Mouse (Mus musculus): Measurements from ENCODE around the gene Abca1. TPM values are rescaled to one million over a fixed set of nuclear protein-coding genes. Genes with fewer than 3 reads are reported as not detected.

Gene Abca1
- polyA plus RNA-seq, 2 experiments: 9.0 to 12.3 TPM

DNA sequence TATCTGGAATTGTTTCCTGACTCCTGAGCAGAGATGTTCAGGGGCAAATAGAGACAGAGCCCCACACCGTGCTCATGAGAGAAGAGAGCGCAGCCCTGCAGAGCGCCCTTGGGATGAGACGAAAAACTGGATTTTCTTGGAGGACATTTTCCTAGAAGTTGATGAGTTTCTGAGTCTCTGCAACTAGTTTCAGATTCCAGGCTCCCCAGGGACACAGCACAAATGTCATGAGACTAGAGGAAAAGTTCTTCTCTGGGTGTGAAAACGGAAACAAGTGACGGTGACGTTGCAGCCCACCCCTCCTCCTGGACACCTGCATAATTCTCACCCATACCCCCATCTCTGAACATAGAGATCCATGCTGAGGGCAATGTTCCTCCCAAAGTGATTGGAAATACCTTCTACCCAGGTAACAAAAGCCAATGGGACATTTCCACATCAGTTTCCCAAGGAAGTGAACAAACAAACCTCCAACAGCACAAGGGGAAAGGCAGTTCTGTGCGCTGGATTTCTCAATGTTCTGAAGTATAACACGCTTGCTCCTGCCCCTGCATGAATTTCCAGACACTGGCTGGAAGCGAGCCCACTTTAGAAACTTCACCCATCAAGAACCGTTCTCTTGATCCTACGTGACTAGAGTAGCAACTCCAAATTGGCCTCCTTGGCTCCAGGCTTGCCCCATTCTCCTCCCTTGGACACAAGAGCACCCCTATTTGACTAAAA lies 13.3 kb downstream of the Abca1 start:
- H3K4me3 ChIP-seq (replicated peaks; ENCODE audit: low read length): no peak overlapping the region

DNA sequence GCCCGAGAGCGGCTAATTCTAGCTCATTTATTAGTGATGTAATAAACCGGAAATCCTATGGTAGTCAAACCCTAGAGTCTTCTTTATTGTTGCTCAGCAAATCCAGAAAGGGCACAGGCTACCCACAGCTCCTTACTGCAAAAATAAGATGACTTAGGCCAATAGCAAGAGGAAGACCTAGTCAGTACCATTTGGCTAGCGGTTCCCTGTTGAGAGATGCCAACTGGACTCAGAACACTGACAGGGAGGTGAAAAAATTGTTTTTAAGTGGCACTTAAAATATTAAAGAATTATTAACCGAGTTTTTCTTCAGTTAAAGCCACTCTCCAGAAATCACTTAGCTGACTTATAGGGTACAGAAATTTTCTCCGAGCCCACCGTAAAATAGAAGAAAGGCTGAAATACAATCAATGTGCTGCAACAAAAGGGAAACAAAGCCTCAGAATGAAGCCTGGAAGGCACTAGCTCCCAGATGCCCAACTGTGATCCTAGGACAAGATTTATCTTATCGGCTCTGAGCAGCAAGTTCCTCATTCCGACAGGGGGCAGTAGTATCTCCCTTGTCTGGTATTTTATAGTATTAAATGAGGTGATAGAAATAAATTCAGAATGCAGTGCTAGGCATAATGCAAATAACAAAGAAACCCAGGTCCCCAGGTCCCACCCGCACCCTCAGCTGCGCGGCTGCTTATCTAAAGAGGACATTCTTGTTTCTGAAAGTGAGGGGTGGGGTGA lies 14.1 kb downstream of the Abca1 start:
- DNase-seq (ENCODE audit: low spot score): no peak
- Histone ChIP-seq H3K9ac (ENCODE audit: low read depth, low read length, severe bottlenecking) (no peak overlapping the region), H3K9me3 (ENCODE audit: control insufficient read depth, low read length) (no peaks in the 10 kb centered on the region), H3K27me3 (ENCODE audit: control insufficient read depth, insufficient read depth, low read length) (no peaks in the 10 kb centered on the region), H3K4me2 (replicated peaks; ENCODE audit: low read depth, low read length, severe bottlenecking) (no peak overlapping the region), H3K4me3 (replicated peaks; ENCODE audit: low read length) (no peak overlapping the region), H3K36me3 (ENCODE audit: control insufficient read depth, insufficient read depth, low read length) (peaks cover 7% of the 10 kb centered on the region; the same call in 1 of the 2 replicates), H3K4me1 (ENCODE audit: control insufficient read depth, insufficient read depth, low read length) (peaks cover 3% of the 10 kb centered on the region; the same call in 1 of the 2 replicates), H3K27ac (replicated peaks; ENCODE audit: low read depth, low read length) (no peak overlapping the region)
- 86% methylated on average over 12 of the region's 12 CpGs for WGBS
- TF ChIP-seq POLR2A (IDR thresholded peaks at IDR 0.05; ENCODE audit: borderline replicate concordance, extremely low read depth, insufficient read depth, insufficient read length): no peak
- ATAC-seq (ENCODE audit: low FRiP score, low read depth): no peak

More for the DNA sequence above, 13.3 kb downstream of the Abca1 start:
- ATAC-seq (ENCODE audit: low FRiP score, low read depth) (no peak), DNase-seq (ENCODE audit: low spot score) (no peak)
- peaks cover 3% of the 10 kb centered on the region; the same call in 1 of the 2 replicates for H3K4me1 ChIP-seq (ENCODE audit: control insufficient read depth, insufficient read depth, low read length)
- no peaks in the 10 kb centered on the region for H3K27me3 ChIP-seq (ENCODE audit: control insufficient read depth, insufficient read depth, low read length)
- peaks cover 7% of the 10 kb centered on the region; the same call in 1 of the 2 replicates for H3K36me3 ChIP-seq (ENCODE audit: control insufficient read depth, insufficient read depth, low read length)
- WGBS: 92% methylated on average over 12 of the region's 12 CpGs
- no peak overlapping the region for H3K9ac ChIP-seq (ENCODE audit: low read depth, low read length, severe bottlenecking)
- no peaks in the 10 kb centered on the region for H3K9me3 ChIP-seq (ENCODE audit: control insufficient read depth, low read length)
- no peak overlapping the region for H3K27ac ChIP-seq (replicated peaks; ENCODE audit: low read depth, low read length)
- no peak overlapping the region for H3K4me2 ChIP-seq (replicated peaks; ENCODE audit: low read depth, low read length, severe bottlenecking)
- no peak for TF ChIP-seq POLR2A (IDR thresholded peaks at IDR 0.05; ENCODE audit: borderline replicate concordance, extremely low read depth, insufficient read depth, insufficient read length)

DNA sequence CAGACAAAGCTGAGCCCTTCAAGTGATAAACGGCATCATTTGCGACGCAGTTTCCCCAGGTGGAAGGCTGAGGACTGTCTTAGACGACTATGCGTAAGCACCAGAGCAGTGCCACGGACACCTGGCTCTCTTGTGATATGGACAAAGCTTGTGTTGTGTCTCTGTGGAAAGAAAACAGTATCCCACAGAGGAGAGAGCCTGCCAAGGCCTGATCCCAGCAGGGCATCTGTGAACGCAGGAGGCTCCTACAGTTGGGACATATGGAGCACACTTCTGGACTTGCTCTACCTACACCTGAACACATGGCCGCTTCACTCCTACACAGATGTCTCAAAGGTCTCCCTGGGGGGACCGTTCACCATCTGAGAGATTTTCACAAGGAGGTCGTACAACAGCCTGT lies 15.1 kb downstream of the Abca1 start:
- H3K9me3 ChIP-seq (ENCODE audit: control insufficient read depth, low read length): no peaks in the 10 kb centered on the region
- H3K27ac ChIP-seq (replicated peaks; ENCODE audit: low read depth, low read length): no peak overlapping the region
- no peak for TF ChIP-seq POLR2A (IDR thresholded peaks at IDR 0.05; ENCODE audit: borderline replicate concordance, extremely low read depth, insufficient read depth, insufficient read length)
- no peaks in the 10 kb centered on the region for H3K27me3 ChIP-seq (ENCODE audit: control insufficient read depth, insufficient read depth, low read length)
- no peak for DNase-seq (ENCODE audit: low spot score)
- no peak overlapping the region for H3K4me3 ChIP-seq (replicated peaks; ENCODE audit: low read length)
- WGBS: 68% methylated on average over 10 of the region's 10 CpGs
- peaks cover 3% of the 10 kb centered on the region; the same call in 1 of the 2 replicates for H3K4me1 ChIP-seq (ENCODE audit: control insufficient read depth, insufficient read depth, low read length)
- no peak for ATAC-seq (ENCODE audit: low FRiP score, low read depth)
- no peak overlapping the region for H3K9ac ChIP-seq (ENCODE audit: low read depth, low read length, severe bottlenecking)
- H3K4me2 ChIP-seq (replicated peaks; ENCODE audit: low read depth, low read length, severe bottlenecking): no peak overlapping the region
- peaks cover 13% of the 10 kb centered on the region; the same call in 1 of the 2 replicates for H3K36me3 ChIP-seq (ENCODE audit: control insufficient read depth, insufficient read depth, low read length)

DNA sequence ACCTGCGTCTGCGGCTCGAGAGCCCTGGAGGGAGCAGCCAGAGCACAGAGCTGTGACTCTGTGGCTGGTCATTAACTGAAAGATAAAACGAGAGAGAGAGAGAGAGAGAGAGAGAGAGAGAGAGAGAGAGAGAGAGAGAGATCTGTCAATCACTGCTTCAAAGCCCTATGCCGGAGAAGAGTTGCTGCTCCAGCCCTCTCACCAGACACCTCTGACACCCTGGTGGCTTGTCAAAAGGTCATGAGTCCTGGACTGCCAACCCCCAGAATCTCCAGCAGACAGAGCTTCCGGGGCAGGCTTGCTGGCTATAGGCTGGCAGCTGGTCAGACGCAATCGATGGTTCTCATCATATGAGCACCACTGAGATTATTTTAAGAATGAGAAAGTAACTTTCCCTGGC lies 15.7 kb downstream of the Abca1 start:
- WGBS: 58% methylated on average over 8 of the region's 8 CpGs
- DNase-seq (ENCODE audit: low spot score): no peak
- no peak for ATAC-seq (ENCODE audit: low FRiP score, low read depth)

DNA sequence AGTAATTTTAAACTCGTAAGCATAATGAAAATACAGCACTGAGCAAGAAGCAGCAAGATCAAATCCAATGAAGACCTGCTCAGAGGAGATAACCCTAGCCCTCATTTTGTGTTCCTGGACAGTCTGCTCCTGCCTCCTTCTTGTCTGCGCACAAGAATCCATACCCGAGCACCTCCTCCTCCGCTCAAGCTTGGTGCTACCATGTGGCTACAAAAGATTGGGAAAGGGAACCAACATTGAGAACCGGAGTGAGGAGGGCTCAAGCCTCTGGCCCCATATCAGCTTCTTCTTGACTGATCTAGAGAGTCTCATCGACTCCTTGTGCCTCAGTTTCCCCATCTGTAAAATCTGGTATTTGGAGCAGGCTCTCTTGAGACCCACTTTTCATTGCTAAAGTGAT lies 19.0 kb downstream of the Abca1 start:
- Histone ChIP-seq H3K4me1 (ENCODE audit: control insufficient read depth, insufficient read depth, low read length) (no peaks in the 10 kb centered on the region), H3K9me3 (ENCODE audit: control insufficient read depth, low read length) (no peaks in the 10 kb centered on the region), H3K36me3 (ENCODE audit: control insufficient read depth, insufficient read depth, low read length) (peaks cover 15% of the 10 kb centered on the region; the same call in 1 of the 2 replicates), H3K4me2 (replicated peaks; ENCODE audit: low read depth, low read length, severe bottlenecking) (no peak overlapping the region), H3K4me3 (replicated peaks; ENCODE audit: low read length) (no peak overlapping the region), H3K9ac (ENCODE audit: low read depth, low read length, severe bottlenecking) (no peak overlapping the region), H3K27me3 (ENCODE audit: control insufficient read depth, insufficient read depth, low read length) (no peaks in the 10 kb centered on the region), H3K27ac (replicated peaks; ENCODE audit: low read depth, low read length) (no peak overlapping the region)
- ATAC-seq (ENCODE audit: low FRiP score, low read depth) (no peak), DNase-seq (ENCODE audit: low spot score) (no peak)
- WGBS: 97% methylated on average over 6 of the region's 6 CpGs
- no peak for TF ChIP-seq POLR2A (IDR thresholded peaks at IDR 0.05; ENCODE audit: borderline replicate concordance, extremely low read depth, insufficient read depth, insufficient read length)

More for the DNA sequence above, 15.7 kb downstream of the Abca1 start:
- H3K9me3 ChIP-seq (ENCODE audit: control insufficient read depth, low read length): no peaks in the 10 kb centered on the region
- H3K36me3 ChIP-seq (ENCODE audit: control insufficient read depth, insufficient read depth, low read length): peaks cover 13% of the 10 kb centered on the region; the same call in 1 of the 2 replicates
- H3K4me3 ChIP-seq (replicated peaks; ENCODE audit: low read length): no peak overlapping the region
- H3K4me2 ChIP-seq (replicated peaks; ENCODE audit: low read depth, low read length, severe bottlenecking): no peak overlapping the region
- no peak overlapping the region for H3K27ac ChIP-seq (replicated peaks; ENCODE audit: low read depth, low read length)
- TF ChIP-seq POLR2A (IDR thresholded peaks at IDR 0.05; ENCODE audit: borderline replicate concordance, extremely low read depth, insufficient read depth, insufficient read length): no peak
- H3K4me1 ChIP-seq (ENCODE audit: control insufficient read depth, insufficient read depth, low read length): peaks cover 3% of the 10 kb centered on the region; the same call in 1 of the 2 replicates
- no peaks in the 10 kb centered on the region for H3K27me3 ChIP-seq (ENCODE audit: control insufficient read depth, insufficient read depth, low read length)
- H3K9ac ChIP-seq (ENCODE audit: low read depth, low read length, severe bottlenecking): no peak overlapping the region
